Mouse (Mus musculus) liver, embryonic 11.5 days (tissue): ENCODE results near the gene Ikzf4. TPM values are rescaled to one million over a fixed set of nuclear protein-coding genes. Genes with fewer than 3 reads are reported as not detected.
A peak's percentile ranks its signal among the peaks of the same experiment; 100 is the strongest.

Experiments used
- ATAC-seq: fragments of 200-750 bp; cut with Nextera tagmentation; replicated peaks from 2 replicates; pipeline ENCODE4 v1.8.0; 2017; ENCODE audit warnings: moderate number of reproducible peaks, mild to moderate bottlenecking, moderate TSS enrichment, moderate library complexity; ENCODE audit not compliant: low FRiP score
- DNase-seq: peaks from one replicate; pipeline ENCODE4 v3.0.0-alpha.2; 2017; ENCODE audit warnings: low spot score
- H3K27ac ChIP-seq: fragments of 300-500 bp; sonication (generic); 2 replicates; pipeline ENCODE4 v1.5.1; 2014; ENCODE audit warnings: mild to moderate bottlenecking, low read depth, low read length, control low read depth
- H3K27me3 ChIP-seq: fragments of 300-500 bp; sonication (generic); replicated peaks from 2 replicates; pipeline ENCODE4 v1.6.1; 2014; ENCODE audit warnings: low read length, mixed read lengths; ENCODE audit not compliant: control insufficient read depth, insufficient read depth
- H3K36me3 ChIP-seq: fragments of 300-500 bp; sonication (generic); 2 replicates; pipeline ENCODE4 v1.6.1; 2014; ENCODE audit warnings: mild to moderate bottlenecking, low read length, moderate library complexity, mixed read lengths; ENCODE audit not compliant: control insufficient read depth, insufficient read depth
- H3K4me1 ChIP-seq: fragments of 300-500 bp; sonication (generic); replicated peaks from 2 replicates; pipeline ENCODE4 v1.6.1; 2014; ENCODE audit warnings: low read length, mixed read lengths; ENCODE audit not compliant: control insufficient read depth, insufficient read depth
- H3K4me2 ChIP-seq: fragments of 300-500 bp; sonication (generic); 2 replicates; pipeline ENCODE4 v1.6.1; 2014; ENCODE audit warnings: mild to moderate bottlenecking, control low read depth, moderate library complexity
- H3K4me3 ChIP-seq: fragments of 300-500 bp; sonication (generic); 2 replicates; pipeline ENCODE4 v1.5.1; 2014; ENCODE audit warnings: low read depth, low read length, control low read depth
- H3K9ac ChIP-seq: fragments of 300-500 bp; sonication (generic); 2 replicates; pipeline ENCODE4 v1.6.1; 2014; ENCODE audit warnings: low read depth, low read length, control low read depth
- H3K9me3 ChIP-seq: fragments of 300-500 bp; sonication (generic); 2 replicates; pipeline ENCODE4 v1.6.1; 2016; ENCODE audit warnings: low read length, inconsistent platforms, mixed read lengths; ENCODE audit not compliant: control insufficient read depth
- WGBS: fragments of 180-500 bp; shearing (Covaris S2); extraction: QIAGEN DNeasy Blood & Tissue Kit; methylation state at CpG from one replicate; pipeline ENCODE4 v1.1.7; 2014; 5-methylcytosine and 5-hydroxymethylcytosine counted together
- polyA plus RNA-seq: library from polyadenylated mRNA; unstranded; fragments of >200 nt; fragmentation: Nextera tagmentation; extraction: Ambion mirVana; gene quantifications from 2 replicates; pipeline ENCODE4 v1.2.1, GENCODE M21; 2014

The Ikzf4 gene
- polyA plus RNA-seq, result 0.96 and 1.3 TPM in 2 replicates

DNA sequence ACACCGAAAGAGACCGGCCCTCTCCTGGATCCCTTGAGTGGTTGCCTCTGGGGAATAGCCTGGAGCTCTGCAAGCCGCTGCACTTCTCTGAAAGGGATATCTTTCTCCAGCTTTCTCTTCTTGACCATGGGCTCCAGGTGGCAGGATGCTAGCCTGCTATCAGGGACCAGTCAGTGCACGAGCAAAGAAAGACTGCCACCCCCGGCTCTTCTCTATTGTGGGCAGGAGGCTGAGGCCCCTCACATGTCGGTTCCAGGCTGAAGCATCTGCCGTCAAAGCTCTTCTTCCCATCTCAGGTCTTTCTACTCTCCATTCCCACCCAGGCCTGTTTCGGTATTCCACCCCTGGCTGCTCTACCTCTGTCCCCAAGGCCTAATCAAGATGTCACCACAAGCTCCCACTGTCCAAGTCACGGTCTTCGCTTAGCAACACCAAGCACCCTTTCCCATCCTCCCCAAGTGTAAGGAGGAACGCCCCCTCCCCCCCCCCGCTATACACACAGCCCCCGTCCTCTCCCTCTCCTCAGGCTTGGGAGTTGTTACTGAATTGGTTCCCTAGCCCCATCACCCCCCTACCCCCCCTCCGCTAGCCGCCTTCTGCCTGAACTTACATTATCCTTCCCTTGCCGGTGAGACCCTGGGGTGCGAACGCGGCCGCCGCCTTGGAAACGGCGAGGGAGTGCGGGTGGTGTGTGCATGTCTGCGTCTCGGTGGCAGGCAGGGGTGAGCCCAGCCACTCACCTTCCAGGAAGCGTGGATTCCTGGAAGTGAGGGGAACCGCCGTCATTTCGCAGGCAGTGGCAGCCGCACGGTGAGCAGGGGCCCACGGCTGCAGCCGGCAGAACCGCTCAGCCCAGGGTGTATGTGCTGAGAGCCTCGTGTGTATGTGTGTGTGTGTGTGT lies at the start of gene Ikzf4:
Ikzf4 (minus strand) TSS at position 881 of the 901 bp plus-strand sequence.
- peak; percentile 56 for DNase-seq
- peak; percentile 68 for ATAC-seq
- Histone ChIP-seq H3K27me3 (peaks cover 29% of the 10 kb centered on the region), H3K9me3 (no peaks in the 10 kb centered on the region), H3K36me3 (no peaks in the 10 kb centered on the region), H3K9ac (0 out of 2 replicates have a peak within 1 kb of the TSS, but pooled peaks have one; percentile 50), H3K27ac (no peak within 1 kb of the TSS), H3K4me3 (peak within 1 kb of the TSS; percentile 51), H3K4me2 (peak within 1 kb of the TSS; percentile 71), H3K4me1 (peaks cover 6% of the 10 kb centered on the region)
- WGBS, result 5% methylated on average over 35 of the region's 36 CpGs

DNA sequence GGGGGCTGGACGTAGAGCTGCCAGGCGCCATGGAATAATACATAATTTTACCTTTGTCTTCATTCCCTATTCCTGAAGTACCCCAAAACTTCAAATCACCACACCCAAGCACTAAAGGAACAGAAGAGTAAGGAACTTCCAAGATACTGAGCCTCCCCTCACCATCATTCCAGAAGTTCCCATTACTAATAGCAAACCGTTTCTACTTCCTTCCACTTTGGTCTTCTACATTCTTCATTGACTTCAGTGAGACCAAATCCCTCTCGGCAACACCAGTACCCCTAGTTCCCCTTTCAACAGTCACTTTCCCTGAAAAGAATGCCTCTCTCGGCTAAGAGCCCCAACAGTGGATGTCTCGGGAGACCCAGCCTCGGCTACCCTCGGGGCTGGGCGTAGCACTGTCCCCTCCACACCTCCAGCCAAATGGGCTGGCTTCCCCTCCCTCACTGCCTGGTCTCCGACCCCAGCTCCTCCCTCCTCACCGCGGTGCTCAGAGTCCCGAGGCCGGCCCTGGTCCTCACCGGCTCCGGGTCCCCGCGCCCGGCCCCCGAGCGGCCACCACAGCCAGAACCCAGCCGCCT lies 49.7 kb upstream of the Ikzf4 start:
- Histone ChIP-seq H3K9me3 (no peaks in the 10 kb centered on the region), H3K27me3 (no peaks in the 10 kb centered on the region), H3K9ac (peak overlapping the region; percentile 95), H3K36me3 (peaks cover 20% of the 10 kb centered on the region; the same call in 1 of the 2 replicates), H3K4me2 (peak overlapping the region; percentile 87), H3K4me1 (peaks cover 13% of the 10 kb centered on the region), H3K4me3 (peak overlapping the region; percentile 87), H3K27ac (peak overlapping the region; percentile 96)
- DNase-seq (no peak), ATAC-seq (no peak)
- 2% methylated on average over 21 of the region's 22 CpGs for WGBS

DNA sequence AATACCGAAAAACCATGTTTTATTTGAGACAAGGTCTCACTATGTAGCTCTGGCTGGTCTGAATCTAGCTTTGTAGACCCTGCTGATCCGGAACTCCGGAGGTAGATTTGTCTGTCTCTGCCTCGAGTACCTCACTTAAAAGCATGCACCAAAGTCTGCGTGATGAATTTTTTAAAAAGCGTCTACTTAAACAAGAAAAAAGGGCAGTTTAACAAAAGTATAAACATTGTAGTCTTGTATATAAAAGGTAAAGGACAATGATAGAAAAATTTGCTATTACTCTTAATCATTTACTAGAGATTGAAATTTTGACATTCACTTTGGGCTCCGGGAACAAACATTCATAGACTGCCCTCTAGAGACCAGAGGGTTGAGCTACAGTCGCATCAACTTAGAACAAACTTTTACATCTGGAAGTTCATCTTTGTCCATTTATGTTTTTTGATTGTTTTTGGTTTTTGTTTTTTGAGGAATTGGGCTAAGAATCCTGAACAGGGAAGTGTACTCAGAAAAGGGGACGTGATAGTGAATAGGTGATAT lies 28.7 kb upstream of the Ikzf4 start:
- Histone ChIP-seq H3K4me2 (peak overlapping the region; percentile 99), H3K9ac (peak overlapping the region; percentile 58), H3K9me3 (no peaks in the 10 kb centered on the region), H3K27ac (peak overlapping the region; percentile 61), H3K4me1 (peaks cover 6% of the 10 kb centered on the region; the same call in 1 of the 2 replicates), H3K27me3 (peaks cover under 1% of the 10 kb centered on the region; the same call in 1 of the 2 replicates), H3K36me3 (peaks cover under 1% of the 10 kb centered on the region; the same call in 1 of the 2 replicates), H3K4me3 (peak overlapping the region; percentile 71)
- ATAC-seq, result peak; percentile 10; the same call in 1 of the 2 replicates
- DNase-seq, result no peak
- 3% methylated on average over 9 of the region's 9 CpGs for WGBS

DNA sequence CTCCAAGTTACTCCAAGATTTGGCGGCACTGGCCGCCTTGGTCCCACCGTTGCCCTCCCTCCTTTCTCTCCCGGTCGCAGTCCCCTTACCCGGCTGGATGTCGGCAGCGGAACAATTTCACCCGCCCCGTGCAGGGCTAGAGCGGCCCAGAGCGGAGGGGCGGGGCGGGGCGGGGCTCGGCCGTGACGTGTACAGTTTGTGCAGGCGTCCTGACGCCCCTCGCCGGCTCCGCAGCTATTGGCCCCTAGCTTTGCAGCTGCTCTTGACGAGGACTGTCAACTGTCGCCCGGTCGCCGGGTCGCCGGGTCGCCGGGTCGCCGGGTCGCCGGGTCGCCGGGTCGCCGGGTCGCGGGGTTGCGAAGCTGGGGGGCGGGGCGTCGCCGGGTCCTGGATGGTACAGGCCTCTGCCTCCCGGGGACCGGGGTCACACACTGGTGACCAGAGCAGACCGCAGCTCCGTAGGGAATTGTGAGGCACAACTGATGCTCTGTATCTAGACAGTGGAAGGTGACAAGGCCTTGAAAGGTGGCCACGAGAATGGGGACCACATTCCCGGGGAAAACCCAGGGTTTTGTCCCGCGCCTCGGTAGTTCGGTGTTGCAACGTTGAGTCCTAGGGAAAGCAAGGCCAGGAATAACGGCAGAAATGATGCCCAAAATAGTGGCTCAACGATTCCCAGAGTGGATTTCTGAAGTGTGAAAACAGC lies 28.1 kb upstream of the Ikzf4 start, which contains the start of gene Suox:
Suox (minus strand) TSS at position 311 of the 706 bp plus-strand sequence.
- DNase-seq, result peak; percentile 95
- ATAC-seq, result peak; percentile 95
- peak within 1 kb of the TSS; percentile 71 for H3K4me3 ChIP-seq
- H3K27ac ChIP-seq, result peak within 1 kb of the TSS; percentile 61
- no peaks in the 10 kb centered on the region for H3K36me3 ChIP-seq
- H3K9me3 ChIP-seq, result no peaks in the 10 kb centered on the region
- peaks cover 8% of the 10 kb centered on the region for H3K4me1 ChIP-seq
- peak within 1 kb of the TSS; percentile 99 for H3K4me2 ChIP-seq
- peaks cover 5% of the 10 kb centered on the region; the same call in 1 of the 2 replicates for H3K27me3 ChIP-seq
- peak within 1 kb of the TSS; percentile 58 for H3K9ac ChIP-seq
- WGBS, result under 1% methylated on average over 55 of the region's 60 CpGs

DNA sequence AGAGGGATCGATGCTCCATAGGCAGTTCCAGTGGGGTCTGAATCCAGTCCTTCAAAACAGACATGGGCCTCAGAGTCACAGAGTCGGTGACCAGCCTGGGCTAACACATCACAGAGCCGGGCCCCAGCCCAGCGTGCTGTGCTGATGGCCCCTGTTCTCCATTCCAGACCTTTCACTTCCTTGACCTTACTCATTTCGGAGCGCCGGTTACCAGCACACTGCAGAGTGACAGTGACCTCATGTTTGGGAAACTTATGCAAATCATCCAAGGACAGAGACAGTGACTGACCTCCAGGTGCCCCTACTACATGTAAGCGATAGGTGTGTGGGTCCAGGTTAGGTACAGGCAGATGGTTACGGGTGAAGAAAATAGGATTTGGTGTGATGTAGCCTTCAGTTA lies 25.4 kb upstream of the Ikzf4 start:
- no peak overlapping the region for H3K4me2 ChIP-seq
- ATAC-seq (no peak), DNase-seq (no peak)
- no peaks in the 10 kb centered on the region for H3K36me3 ChIP-seq
- no peaks in the 10 kb centered on the region for H3K9me3 ChIP-seq
- H3K27ac ChIP-seq, result no peak overlapping the region
- 88% methylated on average over 9 of the region's 9 CpGs for WGBS
- peaks cover 10% of the 10 kb centered on the region for H3K4me1 ChIP-seq
- peaks cover 11% of the 10 kb centered on the region; the same call in 1 of the 2 replicates for H3K27me3 ChIP-seq
- no peak overlapping the region for H3K4me3 ChIP-seq
- H3K9ac ChIP-seq, result no peak overlapping the region

DNA sequence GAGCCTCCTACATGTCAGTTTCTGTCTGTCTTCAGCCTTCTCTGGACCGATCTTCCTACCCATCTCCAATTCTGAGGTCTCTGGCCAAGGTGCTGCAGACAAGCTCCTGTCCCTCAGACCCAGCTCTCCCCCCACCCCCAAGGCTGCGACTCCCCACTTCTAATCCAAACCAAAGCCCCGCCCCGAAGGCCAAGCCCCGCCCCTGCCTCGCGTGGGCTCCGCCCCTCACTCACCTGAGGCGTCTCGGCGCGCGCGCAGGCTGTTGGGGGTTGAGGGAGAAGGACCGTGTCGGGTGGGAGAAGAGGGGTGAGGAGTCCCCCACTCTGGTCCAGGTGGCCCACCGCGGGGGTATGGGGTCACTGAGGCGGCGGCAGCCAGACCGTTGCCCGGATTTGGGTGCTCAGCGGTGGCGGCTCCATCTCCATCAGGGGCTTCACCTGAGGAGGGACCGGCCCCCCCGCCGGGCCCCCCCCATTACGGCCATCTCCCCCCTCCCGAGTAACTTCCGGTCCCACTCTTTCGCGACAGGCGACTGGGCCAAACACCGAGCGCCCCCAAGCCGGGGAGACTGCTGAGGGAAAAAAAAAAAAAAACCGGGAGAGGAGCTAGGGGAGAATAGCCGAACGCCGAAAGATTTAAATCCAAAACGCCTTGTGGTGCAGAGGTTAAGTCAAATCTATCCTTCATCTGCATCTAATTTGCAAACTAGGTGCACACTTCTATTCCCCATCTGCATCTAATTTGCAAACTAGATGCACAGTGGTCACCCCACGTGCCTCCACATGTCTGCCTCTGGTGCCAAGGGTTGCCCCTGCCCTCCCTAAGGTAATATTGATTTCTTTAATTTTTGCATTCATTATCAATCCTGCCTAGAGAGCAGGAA lies 23.2 kb upstream of the Ikzf4 start:
- H3K9me3 ChIP-seq, result no peaks in the 10 kb centered on the region
- peak overlapping the region; percentile 56; the same call in 1 of the 2 replicates for H3K9ac ChIP-seq
- H3K27ac ChIP-seq, result no peak overlapping the region
- no peaks in the 10 kb centered on the region for H3K36me3 ChIP-seq
- WGBS, result 1% methylated on average over 42 of the region's 42 CpGs
- peak overlapping the region; percentile 69 for H3K4me3 ChIP-seq
- DNase-seq (peak; percentile 53), ATAC-seq (no peak; the same call in 1 of the 2 replicates)
- peaks cover 11% of the 10 kb centered on the region; the same call in 1 of the 2 replicates for H3K27me3 ChIP-seq
- H3K4me1 ChIP-seq, result peaks cover 12% of the 10 kb centered on the region
- H3K4me2 ChIP-seq, result peak overlapping the region; percentile 95

DNA sequence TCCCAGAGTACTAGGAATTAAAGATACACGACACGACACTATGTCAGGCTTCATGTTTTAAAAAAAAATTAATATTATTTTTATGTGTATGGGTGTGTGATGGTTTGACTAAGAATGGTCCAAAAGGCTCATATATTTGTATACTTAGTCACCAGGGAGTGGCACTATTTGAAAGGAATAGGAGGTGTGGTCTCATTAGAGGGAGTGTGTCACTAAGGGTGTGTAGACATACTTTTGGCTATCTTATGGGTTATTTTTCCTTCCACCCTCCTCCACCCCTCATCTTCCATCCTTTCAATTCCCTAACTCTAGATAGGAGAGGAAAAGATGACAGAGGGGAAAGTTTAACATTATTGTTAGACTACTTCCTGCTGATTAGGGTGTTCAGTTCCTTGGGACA lies 20.0 kb upstream of the Ikzf4 start:
- Histone ChIP-seq H3K27ac (no peak overlapping the region), H3K4me1 (peaks cover 10% of the 10 kb centered on the region; the same call in 1 of the 2 replicates), H3K36me3 (no peaks in the 10 kb centered on the region), H3K9me3 (no peaks in the 10 kb centered on the region), H3K4me2 (no peak overlapping the region), H3K9ac (no peak overlapping the region), H3K4me3 (no peak overlapping the region), H3K27me3 (peaks cover 11% of the 10 kb centered on the region; the same call in 1 of the 2 replicates)
- ATAC-seq (no peak), DNase-seq (no peak)
- 94% methylated on average over 2 of the region's 2 CpGs for WGBS
